Mouse (Mus musculus): ENCODE measurements around the gene Cd300e. TPM values are rescaled to one million over a fixed set of nuclear protein-coding genes. Genes with fewer than 3 reads are reported as not detected.
"Not testable (repeated sequence)": the region's sequence is repeated elsewhere in the genome, so short reads cannot be mapped to it uniquely, and the experiment has no call there.

Gene Cd300e
- total RNA-seq, 2 experiments from 2014 or later, result 0.46 to 0.64 TPM

DNA sequence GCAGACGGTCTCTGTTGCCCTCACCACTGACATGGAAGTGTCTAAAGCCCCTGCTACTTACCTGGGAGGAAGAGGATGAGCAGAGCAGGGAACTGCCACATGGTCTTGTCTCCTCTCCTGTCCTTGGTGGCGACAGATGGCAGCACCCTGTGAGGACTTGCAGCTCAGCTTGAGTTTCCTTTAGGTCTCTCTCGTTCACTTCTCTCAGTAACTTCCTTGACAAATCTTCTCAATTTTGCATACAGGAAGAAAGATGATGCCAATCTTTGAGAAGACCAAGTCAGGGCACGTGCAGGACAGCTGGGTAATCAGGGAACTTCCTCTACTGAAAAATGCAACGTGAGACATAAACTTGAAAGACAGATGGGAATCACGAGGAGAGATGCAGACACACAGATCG lies 45.9 kb downstream of the Cd300e start, which contains the start of gene Cd300ld2:
TSS of gene Cd300ld2 (minus strand) at position 101 of the 400 bp plus-strand sequence.
- not testable (repeated sequence) for DNase-seq (ENCODE audit: low spot score in 2 of 2)

DNA sequence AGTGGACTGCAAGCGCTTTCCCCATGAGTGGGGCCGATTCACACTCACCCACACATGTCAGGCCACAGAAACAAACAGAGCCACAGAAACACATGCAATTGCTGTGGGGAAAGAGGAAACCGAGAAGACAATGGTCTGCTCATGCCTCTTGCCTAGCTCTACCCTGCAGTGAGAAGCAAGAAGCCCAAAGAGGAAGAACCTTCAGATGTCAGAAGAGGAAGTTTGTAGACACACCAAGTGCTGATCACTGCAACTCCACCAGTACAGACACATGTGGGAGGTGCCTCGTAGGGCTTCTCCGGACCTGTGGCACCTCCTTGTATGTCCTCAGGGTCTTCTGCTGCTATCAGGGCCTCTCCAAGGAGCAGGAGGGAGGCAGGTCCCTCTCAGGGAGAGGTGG lies 57.9 kb downstream of the Cd300e start:
- no peak for DNase-seq (ENCODE audit: low spot score in 2 of 2)

Other genes starting within 250 kb of the Cd300e start
- 1 to 10 TPM; 2.5 to 4.6 TPM for gene Gprc5c, start 211.0 kb downstream of the Cd300e start, total RNA-seq (2021)
- 1 to 10 TPM; 1.3 to 3.3 TPM for gene Cd300a, start 172.1 kb downstream of the Cd300e start, total RNA-seq (2021)
- gene Cd300lb, start 127.8 kb downstream of the Cd300e start, total RNA-seq (2021), result under 1 TPM; 0.40 to 0.80 TPM
- not detected for gene Cd300c, start 93.0 kb downstream of the Cd300e start, total RNA-seq (2021)
- gene Cd300ld, start 72.3 kb downstream of the Cd300e start, total RNA-seq (2021), result 1 to 10 TPM; 1.1 to 2.5 TPM
- gene Cd300c2, start 60.3 kb downstream of the Cd300e start, total RNA-seq (2021), result 1 to 10 TPM; 5.3 to 8.6 TPM
- gene Cd300ld2, start 46.0 kb downstream of the Cd300e start, total RNA-seq (2021), result not detected
- under 1 TPM in 1 of 2 experiments, not detected in 1; 0.74 TPM for gene Cd300ld4, start 35.2 kb downstream of the Cd300e start, total RNA-seq (2021)
- gene Cd300ld5, start 24.4 kb downstream of the Cd300e start, total RNA-seq (2021), result 10 to 100 TPM in 1 of 2 experiments, 1 to 10 TPM in 1; 3.4 to 10.9 TPM
- 10 to 100 TPM in 1 of 2 experiments, 1 to 10 TPM in 1; 8.6 to 10.5 TPM for gene Cd300ld3, start 13.8 kb downstream of the Cd300e start, total RNA-seq (2021)
- gene Rab37, start 29.3 kb upstream of the Cd300e start, total RNA-seq (2021), result 1 to 10 TPM in 1 of 2 experiments, under 1 TPM in 1; 0.76 to 1.3 TPM
- 1 to 10 TPM; 1.3 to 2.5 TPM for gene Cd300lf, start 71.8 kb upstream of the Cd300e start, total RNA-seq (2021)
- 10 to 100 TPM; 17.2 to 19.3 TPM for gene Slc9a3r1, start 101.2 kb upstream of the Cd300e start, total RNA-seq (2021)
- 10 to 100 TPM; 20.3 to 20.7 TPM for gene Tmem104, start 125.3 kb upstream of the Cd300e start, total RNA-seq (2021)
- gene Nat9, start 125.7 kb upstream of the Cd300e start, total RNA-seq (2021), result 10 to 100 TPM; 26.2 to 27.6 TPM
- 10 to 100 TPM in 1 of 2 experiments, 1 to 10 TPM in 1; 2.2 to 10.6 TPM for gene Grin2c, start 205.1 kb upstream of the Cd300e start, total RNA-seq (2021)
- 1,000 to 10,000 TPM; 1,063 to 1,343 TPM for gene Fdxr, start 214.9 kb upstream of the Cd300e start, total RNA-seq (2021)
- gene Fads6, start 235.5 kb upstream of the Cd300e start, total RNA-seq (2021), result 10 to 100 TPM; 43.9 to 59.6 TPM
- gene Otop2, start 245.0 kb upstream of the Cd300e start, total RNA-seq (2021), result not detected